Mouse (Mus musculus): Measurements from ENCODE around the gene Cactin. TPM values are rescaled to one million over a fixed set of nuclear protein-coding genes. Genes with fewer than 3 reads are reported as not detected.

The Cactin gene
- polyA plus RNA-seq, 1 experiment, result 29.2 TPM

DNA sequence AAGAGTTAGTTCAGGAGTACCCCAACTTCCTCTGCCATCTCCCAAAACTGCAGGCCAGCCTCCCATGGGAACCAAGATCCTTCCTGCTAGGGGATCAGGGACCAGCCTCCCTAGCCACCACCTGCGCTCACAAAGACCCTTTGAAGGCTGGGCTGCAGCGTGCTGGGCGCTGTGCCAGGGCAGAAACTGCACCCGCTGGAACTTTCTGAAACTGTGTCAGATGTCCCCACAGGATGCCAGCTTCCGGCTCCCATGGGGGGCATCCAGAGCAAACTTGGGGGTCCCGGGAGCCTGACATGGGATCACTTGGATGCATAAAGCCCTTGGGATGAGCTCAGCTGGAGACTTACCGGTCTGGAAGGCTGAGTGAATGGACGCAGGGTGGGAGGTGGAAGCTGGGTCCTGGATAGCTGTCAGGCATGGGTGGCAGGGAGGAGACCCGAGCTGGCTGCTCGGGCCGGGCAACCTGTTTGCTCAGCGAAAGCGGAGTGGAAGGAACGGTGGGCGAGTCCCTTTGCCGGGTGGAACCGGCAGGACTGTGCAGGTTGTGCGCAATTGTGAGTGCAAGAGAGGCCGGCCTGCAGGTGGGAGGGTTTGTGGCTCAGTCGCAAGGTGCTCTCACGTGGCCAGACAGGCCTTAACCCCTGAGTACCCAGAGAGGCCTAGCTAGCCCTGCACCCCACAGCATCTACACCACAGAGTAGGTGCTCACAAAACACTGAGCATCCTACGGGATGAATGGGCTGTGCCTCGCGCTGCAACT is 30.0 kb upstream of the Cactin start:
- TF ChIP-seq CTCF (IDR thresholded peaks at IDR 0.05; ENCODE audit: extremely low read depth, insufficient read length, insufficient replicate concordance, low read depth, low read length) (no peak), POLR2A (IDR thresholded peaks at IDR 0.05; ENCODE audit: low read depth, low read length) (peak; percentile 56; the same call in 1 of the 2 replicates)
- Histone ChIP-seq H3K4me3 (ENCODE audit: low read depth, low read length) (peak overlapping the region; percentile 74), H3K4me1 (ENCODE audit: control insufficient read depth, insufficient read depth, insufficient read length, low read length) (peaks cover 34% of the 10 kb centered on the region), H3K27me3 (ENCODE audit: control insufficient read depth, insufficient read depth, low read length) (no peaks in the 10 kb centered on the region), H3K27ac (ENCODE audit: insufficient read depth, low read depth, low read length) (peak overlapping the region; percentile 98), H3K36me3 (ENCODE audit: control insufficient read depth, insufficient read depth, low read length) (peaks cover 2% of the 10 kb centered on the region; the same call in 1 of the 2 replicates)
- WGBS, result 12% methylated on average over 24 of the region's 24 CpGs

DNA sequence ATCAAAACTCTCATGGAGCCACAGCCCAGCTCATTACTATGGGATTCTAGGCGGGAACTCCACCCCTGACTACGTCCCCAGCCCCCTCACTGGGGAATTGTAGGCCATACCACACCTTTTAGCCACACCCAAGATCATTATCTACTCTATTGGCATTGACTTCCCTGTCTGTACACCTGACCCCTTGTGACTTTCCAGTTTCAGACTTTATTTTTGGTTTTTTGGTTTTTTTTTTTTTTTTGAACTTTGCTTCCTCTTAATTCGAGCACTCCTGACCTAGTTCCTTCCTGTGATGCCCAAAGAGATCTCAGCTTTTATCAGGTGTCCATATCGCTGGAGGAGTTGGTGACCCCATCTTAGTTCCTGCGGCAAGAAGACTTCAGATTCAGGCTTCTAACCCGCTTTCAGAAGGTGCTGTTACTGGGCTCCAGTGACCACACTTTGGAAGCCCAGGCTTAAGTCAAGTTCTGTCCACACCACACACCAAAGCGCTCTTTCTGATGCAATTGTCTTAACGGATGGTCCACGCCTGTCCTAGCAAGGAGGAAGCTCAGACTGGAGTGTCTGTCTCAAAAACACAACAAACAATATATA is 29.3 kb upstream of the Cactin start, which contains the start of gene Tjp3:
Tjp3 (minus strand) TSS at position 71 of the 594 bp plus-strand sequence.
- peaks cover 2% of the 10 kb centered on the region; the same call in 1 of the 2 replicates for H3K36me3 ChIP-seq (ENCODE audit: control insufficient read depth, insufficient read depth, low read length)
- H3K4me3 ChIP-seq (ENCODE audit: low read depth, low read length), result peak within 1 kb of the TSS; percentile 74
- 27% methylated on average over 9 of the region's 9 CpGs for WGBS
- no peak for TF ChIP-seq POLR2A (IDR thresholded peaks at IDR 0.05; ENCODE audit: low read depth, low read length)
- TF ChIP-seq CTCF (IDR thresholded peaks at IDR 0.05; ENCODE audit: extremely low read depth, insufficient read length, insufficient replicate concordance, low read depth, low read length), result no peak
- peak within 1 kb of the TSS; percentile 98 for H3K27ac ChIP-seq (ENCODE audit: insufficient read depth, low read depth, low read length)
- H3K4me1 ChIP-seq (ENCODE audit: control insufficient read depth, insufficient read depth, insufficient read length, low read length), result peaks cover 38% of the 10 kb centered on the region
- H3K27me3 ChIP-seq (ENCODE audit: control insufficient read depth, insufficient read depth, low read length), result no peaks in the 10 kb centered on the region

DNA sequence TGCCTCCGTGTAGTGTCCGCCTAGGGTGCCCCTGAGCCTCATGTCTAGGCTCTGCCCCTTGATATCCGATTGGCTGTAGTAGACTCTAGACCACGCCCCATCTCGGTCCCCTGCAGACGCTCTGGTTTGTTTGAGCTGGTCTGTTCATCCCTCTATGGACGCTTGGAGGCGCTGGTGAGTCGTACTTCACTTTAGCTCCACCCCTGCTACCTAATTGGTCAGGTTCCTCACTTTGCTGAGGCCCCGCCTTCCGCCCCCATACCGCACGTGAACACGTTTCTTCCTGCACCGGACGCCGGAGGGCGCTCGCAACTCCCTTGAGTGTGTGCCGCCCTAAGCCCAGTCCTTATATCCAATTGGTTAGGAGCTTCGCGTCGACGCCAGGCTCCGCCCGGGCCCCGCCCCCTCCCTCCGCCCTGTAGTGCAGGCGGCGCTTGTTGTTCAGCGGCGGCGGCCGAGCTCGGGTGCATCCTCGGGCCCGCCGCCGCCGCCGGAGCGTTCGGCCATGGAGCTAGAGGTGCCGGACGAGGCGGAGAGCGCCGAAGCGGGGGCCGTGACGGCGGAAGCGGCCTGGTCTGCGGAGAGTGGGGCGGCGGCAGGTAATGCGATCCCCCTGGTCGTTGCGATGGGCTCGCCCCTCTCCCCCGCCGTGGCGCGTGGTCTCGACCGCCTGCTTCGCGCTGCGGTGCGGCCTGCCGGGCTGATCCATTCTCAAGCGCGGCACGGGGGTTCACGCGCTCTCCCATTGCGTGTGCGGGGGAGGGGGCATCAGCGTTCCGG is 28.2 kb upstream of the Cactin start, which contains the start of gene Pip5k1c:
Pip5k1c (plus strand) TSS at position 410 of the 780 bp plus-strand sequence.
- Histone ChIP-seq H3K4me3 (ENCODE audit: low read depth, low read length) (peak within 1 kb of the TSS; percentile 92), H3K27me3 (ENCODE audit: control insufficient read depth, insufficient read depth, low read length) (no peaks in the 10 kb centered on the region), H3K27ac (ENCODE audit: insufficient read depth, low read depth, low read length) (peak within 1 kb of the TSS; percentile 98), H3K36me3 (ENCODE audit: control insufficient read depth, insufficient read depth, low read length) (0 out of 2 replicates have a peak, but pooled peaks cover 2% of the 10 kb centered on the region), H3K4me1 (ENCODE audit: control insufficient read depth, insufficient read depth, insufficient read length, low read length) (peaks cover 38% of the 10 kb centered on the region)
- under 1% methylated on average over 80 of the region's 80 CpGs for WGBS
- TF ChIP-seq CTCF (IDR thresholded peaks at IDR 0.05; ENCODE audit: extremely low read depth, insufficient read length, insufficient replicate concordance, low read depth, low read length), result peak; percentile 84
- TF ChIP-seq POLR2A (IDR thresholded peaks at IDR 0.05; ENCODE audit: low read depth, low read length), result peak; percentile 78; the same call in 1 of the 2 replicates

DNA sequence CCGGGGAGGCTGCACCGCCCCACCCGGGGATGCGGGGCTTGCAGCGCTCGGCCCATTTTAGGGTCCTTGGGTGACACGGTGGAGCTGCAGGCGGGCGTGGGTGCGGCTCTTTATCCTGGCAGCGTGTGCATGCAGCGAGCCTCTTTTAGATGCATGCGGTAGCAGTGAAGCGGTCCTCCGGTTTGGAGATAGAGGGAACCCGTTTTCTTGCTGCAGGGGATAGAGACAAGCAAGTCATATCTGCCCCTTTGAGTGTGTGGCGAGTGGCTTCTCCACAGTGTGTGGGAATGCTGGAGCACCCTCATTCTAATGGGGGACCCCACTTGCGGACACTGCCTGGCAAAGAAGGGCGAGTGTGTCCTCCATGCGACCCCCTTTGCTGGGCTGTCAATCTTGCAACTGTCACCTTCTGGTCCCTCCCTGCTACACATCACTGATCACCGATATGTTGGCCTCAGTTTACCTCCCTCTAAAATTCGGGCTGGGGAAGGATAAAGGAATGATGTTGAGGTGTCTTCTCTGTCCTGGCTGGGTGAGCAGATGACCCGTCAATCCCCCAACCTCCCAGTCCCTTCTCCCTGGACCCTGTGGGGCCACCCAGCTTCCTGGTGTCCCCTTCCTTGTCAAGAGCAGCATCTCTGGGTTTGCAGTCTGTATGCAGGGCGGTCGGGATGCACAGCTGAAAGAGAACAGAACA is 27.4 kb upstream of the Cactin start:
- 1% methylated on average over 25 of the region's 25 CpGs for WGBS
- Histone ChIP-seq H3K27ac (ENCODE audit: insufficient read depth, low read depth, low read length) (peak overlapping the region; percentile 74; the same call in 1 of the 2 replicates), H3K4me3 (ENCODE audit: low read depth, low read length) (peak overlapping the region; percentile 92), H3K27me3 (ENCODE audit: control insufficient read depth, insufficient read depth, low read length) (no peaks in the 10 kb centered on the region), H3K4me1 (ENCODE audit: control insufficient read depth, insufficient read depth, insufficient read length, low read length) (peaks cover 41% of the 10 kb centered on the region), H3K36me3 (ENCODE audit: control insufficient read depth, insufficient read depth, low read length) (0 out of 2 replicates have a peak, but pooled peaks cover 2% of the 10 kb centered on the region)
- no peak for TF ChIP-seq CTCF (IDR thresholded peaks at IDR 0.05; ENCODE audit: extremely low read depth, insufficient read length, insufficient replicate concordance, low read depth, low read length)
- TF ChIP-seq POLR2A (IDR thresholded peaks at IDR 0.05; ENCODE audit: low read depth, low read length), result no peak

DNA sequence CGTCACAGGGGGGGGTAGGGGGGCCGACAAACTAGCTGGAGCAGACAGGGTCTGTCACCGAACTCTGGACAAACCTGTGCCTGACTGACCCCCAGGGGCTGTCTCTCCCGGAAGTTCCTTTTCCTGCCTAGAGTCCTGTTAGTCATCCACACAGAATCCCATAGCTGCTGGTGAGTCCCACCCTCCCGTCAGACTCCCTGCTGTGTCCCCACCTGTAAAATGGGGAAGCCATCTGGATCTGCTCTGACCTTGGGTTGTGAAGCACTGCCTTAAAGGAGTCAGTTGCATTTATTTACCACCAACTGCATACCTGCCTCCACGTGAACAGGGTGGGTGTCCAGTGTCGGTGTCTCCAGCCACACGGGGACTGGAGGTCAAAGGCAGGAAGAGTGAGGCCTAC is 26.5 kb upstream of the Cactin start:
- Histone ChIP-seq H3K27ac (ENCODE audit: insufficient read depth, low read depth, low read length) (no peak overlapping the region), H3K4me1 (ENCODE audit: control insufficient read depth, insufficient read depth, insufficient read length, low read length) (peaks cover 43% of the 10 kb centered on the region)
- TF ChIP-seq POLR2A (IDR thresholded peaks at IDR 0.05; ENCODE audit: low read depth, low read length) (no peak), CTCF (IDR thresholded peaks at IDR 0.05; ENCODE audit: extremely low read depth, insufficient read length, insufficient replicate concordance, low read depth, low read length) (no peak)

DNA sequence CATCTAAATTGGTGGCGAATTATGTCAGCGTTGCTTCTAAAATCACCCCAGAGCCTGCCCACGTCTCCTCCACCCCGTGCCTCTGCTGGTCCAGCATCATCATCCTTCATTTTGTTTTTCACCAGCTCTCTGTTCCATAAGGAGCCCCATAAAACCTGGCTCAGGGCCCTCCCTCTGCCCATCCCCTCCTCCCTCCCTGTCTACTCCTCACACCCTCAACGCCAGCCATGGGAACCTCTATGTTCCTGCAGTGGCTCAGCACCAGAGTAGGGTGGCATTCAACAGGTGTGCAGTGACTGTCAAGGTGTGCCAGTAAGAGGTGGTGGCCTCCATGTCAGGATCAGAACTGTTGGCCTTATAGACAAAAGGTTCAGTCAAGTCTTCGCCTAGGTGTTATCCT is 25.7 kb upstream of the Cactin start:
- Histone ChIP-seq H3K27me3 (ENCODE audit: control insufficient read depth, insufficient read depth, low read length) (no peaks in the 10 kb centered on the region), H3K4me3 (ENCODE audit: low read depth, low read length) (no peak overlapping the region), H3K27ac (ENCODE audit: insufficient read depth, low read depth, low read length) (no peak overlapping the region), H3K36me3 (ENCODE audit: control insufficient read depth, insufficient read depth, low read length) (no peaks in the 10 kb centered on the region), H3K4me1 (ENCODE audit: control insufficient read depth, insufficient read depth, insufficient read length, low read length) (peaks cover 48% of the 10 kb centered on the region)
- WGBS, result 84% methylated on average over 6 of the region's 6 CpGs
- no peak for TF ChIP-seq CTCF (IDR thresholded peaks at IDR 0.05; ENCODE audit: extremely low read depth, insufficient read length, insufficient replicate concordance, low read depth, low read length)
- no peak for TF ChIP-seq POLR2A (IDR thresholded peaks at IDR 0.05; ENCODE audit: low read depth, low read length)

More for the DNA sequence above, 26.5 kb upstream of the Cactin start:
- 42% methylated on average over 8 of the region's 8 CpGs for WGBS
- no peaks in the 10 kb centered on the region for H3K36me3 ChIP-seq (ENCODE audit: control insufficient read depth, insufficient read depth, low read length)
- H3K4me3 ChIP-seq (ENCODE audit: low read depth, low read length), result peak overlapping the region; percentile 92
- no peaks in the 10 kb centered on the region for H3K27me3 ChIP-seq (ENCODE audit: control insufficient read depth, insufficient read depth, low read length)
